Mouse (Mus musculus): ENCODE measurements around the gene Gm14180. TPM values are rescaled to one million over a fixed set of nuclear protein-coding genes. Genes with fewer than 3 reads are reported as not detected.

Gene Gm14180
- polyA plus RNA-seq, 1 experiment from 2014 or later, result not detected

Other genes starting within 250 kb of the Gm14180 start
- gene Krt23, start 241.2 kb downstream of the Gm14180 start, polyA plus RNA-seq (2015; fragmentation: Nextera tagmentation; extraction: Ambion mirVana), result 1.0 and 1.2 TPM in 2 replicates
- gene Krt39, start 213.0 kb downstream of the Gm14180 start, polyA plus RNA-seq (2015; fragmentation: Nextera tagmentation; extraction: Ambion mirVana), result not detected in 2 replicates
- gene Krt40, start 191.1 kb downstream of the Gm14180 start, polyA plus RNA-seq (2015; fragmentation: Nextera tagmentation; extraction: Ambion mirVana), result not detected in 2 replicates
- not detected in 2 replicates for gene Krtap3-3, start 183.4 kb downstream of the Gm14180 start, polyA plus RNA-seq (2015; fragmentation: Nextera tagmentation; extraction: Ambion mirVana)
- not detected in 2 replicates for gene Krtap3-2, start 177.4 kb downstream of the Gm14180 start, polyA plus RNA-seq (2015; fragmentation: Nextera tagmentation; extraction: Ambion mirVana)
- gene Gm11939, start 174.8 kb downstream of the Gm14180 start, polyA plus RNA-seq (2015; fragmentation: Nextera tagmentation; extraction: Ambion mirVana), result not detected in 2 replicates
- gene Krtap3-1, start 167.7 kb downstream of the Gm14180 start, polyA plus RNA-seq (2015; fragmentation: Nextera tagmentation; extraction: Ambion mirVana), result not detected in 2 replicates
- not detected in 2 replicates for gene Krtap1-5, start 153.3 kb downstream of the Gm14180 start, polyA plus RNA-seq (2015; fragmentation: Nextera tagmentation; extraction: Ambion mirVana)
- not detected in 2 replicates for gene Krtap1-4, start 150.6 kb downstream of the Gm14180 start, polyA plus RNA-seq (2015; fragmentation: Nextera tagmentation; extraction: Ambion mirVana)
- not detected in 2 replicates for gene Krtap1-3, start 143.0 kb downstream of the Gm14180 start, polyA plus RNA-seq (2015; fragmentation: Nextera tagmentation; extraction: Ambion mirVana)
- gene Krtap9-3, start 136.2 kb downstream of the Gm14180 start, polyA plus RNA-seq (2015; fragmentation: Nextera tagmentation; extraction: Ambion mirVana), result not detected in 2 replicates
- not detected in 2 replicates for gene Gm11938, start 131.0 kb downstream of the Gm14180 start, polyA plus RNA-seq (2015; fragmentation: Nextera tagmentation; extraction: Ambion mirVana)
- gene Gm11937, start 124.1 kb downstream of the Gm14180 start, polyA plus RNA-seq (2015; fragmentation: Nextera tagmentation; extraction: Ambion mirVana), result not detected in 2 replicates
- not detected in 2 replicates for gene Krtap2-4, start 119.4 kb downstream of the Gm14180 start, polyA plus RNA-seq (2015; fragmentation: Nextera tagmentation; extraction: Ambion mirVana)
- gene Gm11562, start 113.9 kb downstream of the Gm14180 start, polyA plus RNA-seq (2015; fragmentation: Nextera tagmentation; extraction: Ambion mirVana), result not detected in 2 replicates
- not detected in 2 replicates for gene Krtap4-1, start 106.1 kb downstream of the Gm14180 start, polyA plus RNA-seq (2015; fragmentation: Nextera tagmentation; extraction: Ambion mirVana)
- not detected in 2 replicates for gene Krtap4-2, start 99.2 kb downstream of the Gm14180 start, polyA plus RNA-seq (2015; fragmentation: Nextera tagmentation; extraction: Ambion mirVana)
- not detected in 2 replicates for gene Krtap4-7, start 90.2 kb downstream of the Gm14180 start, polyA plus RNA-seq (2015; fragmentation: Nextera tagmentation; extraction: Ambion mirVana)
- gene Gm11555, start 84.1 kb downstream of the Gm14180 start, polyA plus RNA-seq (2015; fragmentation: Nextera tagmentation; extraction: Ambion mirVana), result not detected in 2 replicates
- not detected in 2 replicates for gene Gm11563, start 75.3 kb downstream of the Gm14180 start, polyA plus RNA-seq (2015; fragmentation: Nextera tagmentation; extraction: Ambion mirVana)
- gene Krtap4-6, start 68.3 kb downstream of the Gm14180 start, polyA plus RNA-seq (2015; fragmentation: Nextera tagmentation; extraction: Ambion mirVana), result not detected in 2 replicates
- gene Gm14190, start 43.5 kb downstream of the Gm14180 start, polyA plus RNA-seq (2015; fragmentation: Nextera tagmentation; extraction: Ambion mirVana), result not detected in 2 replicates
- not detected in 2 replicates for gene Gm11595, start 38.6 kb upstream of the Gm14180 start, polyA plus RNA-seq (2015; fragmentation: Nextera tagmentation; extraction: Ambion mirVana)
- gene Krtap4-8, start 46.4 kb upstream of the Gm14180 start, polyA plus RNA-seq (2015; fragmentation: Nextera tagmentation; extraction: Ambion mirVana), result not detected in 2 replicates
- gene Krtap4-9, start 50.9 kb upstream of the Gm14180 start, polyA plus RNA-seq (2015; fragmentation: Nextera tagmentation; extraction: Ambion mirVana), result not detected in 2 replicates
- not detected in 2 replicates for gene Gm11596, start 59.2 kb upstream of the Gm14180 start, polyA plus RNA-seq (2015; fragmentation: Nextera tagmentation; extraction: Ambion mirVana)
- gene Gm11569, start 64.6 kb upstream of the Gm14180 start, polyA plus RNA-seq (2015; fragmentation: Nextera tagmentation; extraction: Ambion mirVana), result not detected in 2 replicates
- not detected in 2 replicates for gene Gm11554, start 70.2 kb upstream of the Gm14180 start, polyA plus RNA-seq (2015; fragmentation: Nextera tagmentation; extraction: Ambion mirVana)
- not detected in 2 replicates for gene Krtap4-13, start 75.6 kb upstream of the Gm14180 start, polyA plus RNA-seq (2015; fragmentation: Nextera tagmentation; extraction: Ambion mirVana)
- gene Gm11564, start 81.4 kb upstream of the Gm14180 start, polyA plus RNA-seq (2015; fragmentation: Nextera tagmentation; extraction: Ambion mirVana), result not detected in 2 replicates
- gene 2300003K06Rik, start 103.8 kb upstream of the Gm14180 start, polyA plus RNA-seq (2015; fragmentation: Nextera tagmentation; extraction: Ambion mirVana), result not detected in 2 replicates
- gene Krtap4-16, start 117.3 kb upstream of the Gm14180 start, polyA plus RNA-seq (2015; fragmentation: Nextera tagmentation; extraction: Ambion mirVana), result not detected in 2 replicates
- gene Gm11568, start 123.6 kb upstream of the Gm14180 start, polyA plus RNA-seq (2015; fragmentation: Nextera tagmentation; extraction: Ambion mirVana), result not detected in 2 replicates
- not detected in 2 replicates for gene Gm11559, start 130.2 kb upstream of the Gm14180 start, polyA plus RNA-seq (2015; fragmentation: Nextera tagmentation; extraction: Ambion mirVana)
- not detected in 2 replicates for gene Krtap9-1, start 139.1 kb upstream of the Gm14180 start, polyA plus RNA-seq (2015; fragmentation: Nextera tagmentation; extraction: Ambion mirVana)
- gene Gm11567, start 144.9 kb upstream of the Gm14180 start, polyA plus RNA-seq (2015; fragmentation: Nextera tagmentation; extraction: Ambion mirVana), result not detected in 2 replicates
- gene Krtap31-1, start 173.6 kb upstream of the Gm14180 start, polyA plus RNA-seq (2015; fragmentation: Nextera tagmentation; extraction: Ambion mirVana), result not detected in 2 replicates
- not detected in 2 replicates for gene Gm11565, start 180.5 kb upstream of the Gm14180 start, polyA plus RNA-seq (2015; fragmentation: Nextera tagmentation; extraction: Ambion mirVana)
- gene Krtap31-2, start 202.0 kb upstream of the Gm14180 start, polyA plus RNA-seq (2015; fragmentation: Nextera tagmentation; extraction: Ambion mirVana), result not detected in 2 replicates
- gene Krtap9-5, start 214.2 kb upstream of the Gm14180 start, polyA plus RNA-seq (2015; fragmentation: Nextera tagmentation; extraction: Ambion mirVana), result not detected in 2 replicates
- not detected in 2 replicates for gene Krtap29-1, start 244.8 kb upstream of the Gm14180 start, polyA plus RNA-seq (2015; fragmentation: Nextera tagmentation; extraction: Ambion mirVana)

Measured in liver, embryonic 15.5 days (tissue).